Mouse (Mus musculus) G1E (cell line): Measurements from ENCODE around the gene Abtb1.

ENCODE experiments used
- CTCF ChIP-seq: IDR thresholded peaks from 2 replicates; pipeline ENCODE4 v1.5.1; 2012; ENCODE audit warnings: low read depth, low read length, inconsistent platforms, mixed read lengths
- GATA1 ChIP-seq: IDR thresholded peaks from 2 replicates; pipeline ENCODE4 v1.6.1; 2012; ENCODE audit warnings: borderline replicate concordance, low read length, inconsistent platforms, mixed read lengths
- GATA2 ChIP-seq: IDR thresholded peaks from 2 replicates; pipeline ENCODE4 v1.6.1; 2012; ENCODE audit warnings: low read depth, low read length, inconsistent platforms, borderline replicate concordance
- TAL1 ChIP-seq: conservative IDR thresholded peaks from 2 replicates; pipeline ENCODE4 v1.6.1; 2012; ENCODE audit warnings: low read depth, low read length, inconsistent platforms, mixed read lengths

DNA sequence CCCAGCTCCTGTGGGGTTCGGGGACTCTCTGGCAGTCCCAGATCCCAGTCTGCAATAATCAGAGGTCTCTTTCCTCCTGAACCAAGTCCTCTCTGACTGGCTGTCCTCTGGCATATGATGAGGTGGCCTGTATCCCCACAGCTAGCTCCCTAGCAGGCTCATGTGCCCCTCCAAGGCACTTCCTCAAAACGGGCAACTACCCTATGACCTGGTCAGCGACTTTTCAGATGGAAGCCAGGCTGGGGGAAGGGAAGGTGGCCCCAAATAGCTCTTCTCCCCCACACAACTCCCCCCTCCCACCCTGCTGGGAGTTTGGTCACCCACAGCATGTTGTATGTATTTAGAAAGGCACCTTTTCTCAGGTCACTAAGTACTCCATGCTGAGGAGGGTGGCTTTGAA lies 15.7 kb downstream of the Abtb1 start:
- TF ChIP-seq CTCF (no peak), GATA1 (no peak), TAL1 (no peak), GATA2 (no peak)
